In genomic region chr11:60704023-60704880, GRCm38 (mm10) we compare ENCODE assay signal across 12 mouse cellular contexts. TPM values are rescaled to one million over a fixed set of nuclear protein-coding genes. Genes with fewer than 3 reads are reported as not detected.
A peak's percentile ranks its signal among the peaks of the same experiment; 100 is the strongest.
DNase-seq lines count a peak whose midpoint lies in the region; ATAC-seq lines count a peak whose summit lies in the region.
"Had no signal": no experiment of that assay in that cellular context is flagged by ENCODE, and none has a peak within 500 bp of the region (broad histone marks: within the 10 kb centered on the region; RNA-seq: fewer than 3 reads in every experiment).

No protein-coding gene starts in this region.

- no peak for ATAC-seq in liver, embryonic 11.5 days (replicated peaks; ENCODE audit: low FRiP score)
- ATAC-seq: intestine, postnatal 0 days; liver, embryonic 12.5 days; Patski had no signal

- no peak overlapping the region for H3K27ac ChIP-seq in liver, embryonic 11.5 days (ENCODE audit: low read depth, low read length)
- H3K27ac ChIP-seq: liver, embryonic 12.5 days; neural tube, embryonic 12.5 days had no signal

- H3K9me3 ChIP-seq in liver, embryonic 11.5 days (ENCODE audit: control insufficient read depth, low read length) = no peaks in the 10 kb centered on the region
- H3K9me3 ChIP-seq: liver, embryonic 12.5 days; neural tube, embryonic 12.5 days had no signal

- peak; percentile 13 for DNase-seq in cerebellum, adult 11 months
- DNase-seq in cerebellum, postnatal 4 days (ENCODE audit: low spot score in 2 of 2) = no peak
- peak; percentile 1 for DNase-seq in kidney, postnatal 14 days
- DNase-seq in kidney, adult 8-10 months = no peak
- DNase-seq in testis, postnatal 10 days (ENCODE audit: low spot score) = peak; percentile 40
- no peak for DNase-seq in testis, postnatal 14 days (ENCODE audit: low spot score)
- peak; percentile 10 to 58 for DNase-seq in spleen, postnatal 4 days (ENCODE audit: low spot score in 2 of 2)
- DNase-seq in liver, embryonic 11.5 days (ENCODE audit: low spot score) = no peak

- peaks cover 9% of the 10 kb centered on the region for H3K4me1 ChIP-seq in liver, embryonic 11.5 days (replicated peaks; ENCODE audit: control insufficient read depth, insufficient read depth, low read length)

- WGBS in liver, embryonic 11.5 days = 91% methylated on average over 19 of the region's 19 CpGs

- no peaks in the 10 kb centered on the region for H3K27me3 ChIP-seq in liver, embryonic 11.5 days (replicated peaks; ENCODE audit: control insufficient read depth, insufficient read depth, low read length)
- H3K27me3 ChIP-seq: liver, embryonic 12.5 days; neural tube, embryonic 12.5 days; Patski had no signal

- H3K36me3 ChIP-seq in liver, embryonic 11.5 days (ENCODE audit: control insufficient read depth, insufficient read depth, low read length) = peaks cover 28% of the 10 kb centered on the region

- no peak overlapping the region for H3K4me2 ChIP-seq in liver, embryonic 11.5 days
- H3K4me2 ChIP-seq: liver, embryonic 12.5 days had no signal

- no peak overlapping the region for H3K4me3 ChIP-seq in liver, embryonic 11.5 days (ENCODE audit: low read depth, low read length)
- H3K4me3 ChIP-seq: liver, embryonic 12.5 days; neural tube, embryonic 12.5 days had no signal

- H3K9ac ChIP-seq in liver, embryonic 11.5 days (ENCODE audit: low read depth, low read length) = no peak overlapping the region
- H3K9ac ChIP-seq: liver, embryonic 12.5 days; neural tube, embryonic 12.5 days had no signal

RNA-seq across cellular contexts. Expression of gene Llgl1, which starts 4.7 kb away (rescaled TPM):
- polyA plus RNA-seq in liver, embryonic 11.5 days (2014; fragmentation: Nextera tagmentation; extraction: Ambion mirVana) = 35.6 and 35.9 TPM in 2 replicates

RNA-seq across cellular contexts. Expression of gene Flii, which starts 22.8 kb away (rescaled TPM):
- polyA plus RNA-seq in liver, embryonic 11.5 days (2014; fragmentation: Nextera tagmentation; extraction: Ambion mirVana) = 61.3 and 69.2 TPM in 2 replicates

RNA-seq across cellular contexts. Expression of gene Mief2, which starts 23.9 kb away (rescaled TPM):
- 8.0 and 8.9 TPM in 2 replicates for polyA plus RNA-seq in liver, embryonic 11.5 days (2014; fragmentation: Nextera tagmentation; extraction: Ambion mirVana)

Comparison
In these comparisons a context has a peak if more than half of its experiments do, and no peak if none do; other contexts are left out.
1. DNase-seq: peak in cerebellum, adult 11 months (single experiment), kidney, postnatal 14 days (single experiment), testis, postnatal 10 days (single experiment) and spleen, postnatal 4 days (2 of 2); none in cerebellum, postnatal 4 days (0 of 2), kidney, adult 8-10 months (0 of 2), testis, postnatal 14 days (single experiment) and liver, embryonic 11.5 days (single experiment).